Mouse (Mus musculus): ENCODE data around the gene Trpv1. TPM values are rescaled to one million over a fixed set of nuclear protein-coding genes. Genes with fewer than 3 reads are reported as not detected.
A peak's percentile ranks its signal among the peaks of the same experiment; 100 is the strongest.

The Trpv1 gene
- polyA plus RNA-seq, 1 experiment from 2014 or later, result 0.10 TPM

GRCm38 (mm10) chr11:73205194-73205593, 28.9 kb upstream of the Trpv1 start:
- no peak overlapping the region for H3K9ac ChIP-seq
- WGBS, result 70% methylated on average over 7 of the region's 7 CpGs

GRCm38 (mm10) chr11:73207621-73208020, 26.5 kb upstream of the Trpv1 start:
- Histone ChIP-seq H3K27me3 (replicated peaks) (no peaks in the 10 kb centered on the region), H3K9ac (no peak overlapping the region), H3K4me3 (replicated peaks) (no peak overlapping the region), H3K36me3 (no peaks in the 10 kb centered on the region), H3K4me1 (replicated peaks) (no peaks in the 10 kb centered on the region), H3K4me2 (replicated peaks) (no peak overlapping the region), H3K9me3 (no peaks in the 10 kb centered on the region), H3K27ac (no peak overlapping the region)
- WGBS, result 79% methylated on average over 2 of the region's 2 CpGs
- ATAC-seq, result no peak

More at GRCm38 (mm10) chr11:73205194-73205593, 28.9 kb upstream of the Trpv1 start:
- Histone ChIP-seq H3K27me3 (replicated peaks) (no peaks in the 10 kb centered on the region), H3K4me2 (replicated peaks) (no peak overlapping the region), H3K9me3 (no peaks in the 10 kb centered on the region), H3K4me3 (replicated peaks) (no peak overlapping the region), H3K27ac (no peak overlapping the region), H3K4me1 (replicated peaks) (no peaks in the 10 kb centered on the region), H3K36me3 (no peaks in the 10 kb centered on the region)
- ATAC-seq, result no peak

- Histone ChIP-seq H3K4me1 (replicated peaks) (no peaks in the 10 kb centered on the region), H3K36me3 (no peaks in the 10 kb centered on the region), H3K27me3 (replicated peaks) (no peaks in the 10 kb centered on the region), H3K4me3 (replicated peaks) (no peak overlapping the region), H3K9me3 (no peaks in the 10 kb centered on the region), H3K9ac (no peak overlapping the region), H3K4me2 (replicated peaks) (no peak overlapping the region), H3K27ac (no peak overlapping the region)
- no peak for ATAC-seq
- 79% methylated on average over 3 of the region's 3 CpGs for WGBS
Observed at GRCm38 (mm10) chr11:73213956-73214355, 20.1 kb upstream of the Trpv1 start.

- no peak overlapping the region for H3K27ac ChIP-seq
- H3K4me1 ChIP-seq (replicated peaks), result no peaks in the 10 kb centered on the region
- no peak overlapping the region for H3K9ac ChIP-seq
- ATAC-seq, result no peak
- WGBS, result 64% methylated on average over 2 of the region's 2 CpGs
- no peak overlapping the region for H3K4me2 ChIP-seq (replicated peaks)
- H3K9me3 ChIP-seq, result no peaks in the 10 kb centered on the region
- no peak overlapping the region for H3K4me3 ChIP-seq (replicated peaks)
- no peaks in the 10 kb centered on the region for H3K36me3 ChIP-seq
- no peaks in the 10 kb centered on the region for H3K27me3 ChIP-seq (replicated peaks)
Observed at GRCm38 (mm10) chr11:73219671-73220070, 14.4 kb upstream of the Trpv1 start.

GRCm38 (mm10) chr11:73220651-73221050, 13.4 kb upstream of the Trpv1 start:
- H3K9me3 ChIP-seq, result no peaks in the 10 kb centered on the region
- no peak overlapping the region for H3K4me3 ChIP-seq (replicated peaks)
- H3K27ac ChIP-seq, result no peak overlapping the region
- WGBS, result 89% methylated on average over 1 of the region's 1 CpGs
- no peak overlapping the region for H3K4me2 ChIP-seq (replicated peaks)
- ATAC-seq, result no peak
- no peak overlapping the region for H3K9ac ChIP-seq
- no peaks in the 10 kb centered on the region for H3K36me3 ChIP-seq
- no peaks in the 10 kb centered on the region for H3K27me3 ChIP-seq (replicated peaks)
- H3K4me1 ChIP-seq (replicated peaks), result no peaks in the 10 kb centered on the region

GRCm38 (mm10) chr11:73222846-73223245, 11.2 kb upstream of the Trpv1 start:
- no peak overlapping the region for H3K27ac ChIP-seq
- H3K9me3 ChIP-seq, result no peaks in the 10 kb centered on the region
- no peaks in the 10 kb centered on the region for H3K36me3 ChIP-seq
- no peak overlapping the region for H3K4me2 ChIP-seq (replicated peaks)
- H3K4me1 ChIP-seq (replicated peaks), result no peaks in the 10 kb centered on the region
- 27% methylated on average over 5 of the region's 5 CpGs for WGBS
- H3K27me3 ChIP-seq (replicated peaks), result no peaks in the 10 kb centered on the region
- no peak overlapping the region for H3K4me3 ChIP-seq (replicated peaks)
- ATAC-seq, result no peak
- no peak overlapping the region for H3K9ac ChIP-seq

GRCm38 (mm10) chr11:73223966-73224365, 10.1 kb upstream of the Trpv1 start:
- Histone ChIP-seq H3K36me3 (no peaks in the 10 kb centered on the region), H3K27me3 (replicated peaks) (no peaks in the 10 kb centered on the region), H3K4me2 (replicated peaks) (no peak overlapping the region), H3K27ac (no peak overlapping the region), H3K9ac (no peak overlapping the region), H3K4me1 (replicated peaks) (no peaks in the 10 kb centered on the region), H3K4me3 (replicated peaks) (no peak overlapping the region), H3K9me3 (no peaks in the 10 kb centered on the region)
- 0 out of 2 replicates have a peak, but pooled peaks have one; percentile 31 for ATAC-seq
- WGBS, result 77% methylated on average over 2 of the region's 2 CpGs

- whole genome bisulfite sequencing, result 88% methylated on average over 6 of the region's 6 CpGs
- H3K9ac ChIP-seq, result no peak overlapping the region
- H3K4me1 ChIP-seq (replicated peaks), result no peaks in the 10 kb centered on the region
- no peak overlapping the region for H3K4me3 ChIP-seq (replicated peaks)
- no peaks in the 10 kb centered on the region for H3K27me3 ChIP-seq (replicated peaks)
- no peak overlapping the region for H3K27ac ChIP-seq
- no peaks in the 10 kb centered on the region for H3K9me3 ChIP-seq
- ATAC-seq, result no peak
- no peak overlapping the region for H3K4me2 ChIP-seq (replicated peaks)
- H3K36me3 ChIP-seq, result no peaks in the 10 kb centered on the region
Observed at GRCm38 (mm10) chr11:73225856-73226255, 8.2 kb upstream of the Trpv1 start.

- no peaks in the 10 kb centered on the region for H3K9me3 ChIP-seq
- 83% methylated on average over 5 of the region's 5 CpGs for WGBS
- no peak overlapping the region for H3K4me3 ChIP-seq (replicated peaks)
- H3K4me1 ChIP-seq (replicated peaks), result no peaks in the 10 kb centered on the region
- ATAC-seq, result no peak
- no peaks in the 10 kb centered on the region for H3K36me3 ChIP-seq
- no peak overlapping the region for H3K9ac ChIP-seq
- no peak overlapping the region for H3K27ac ChIP-seq
- no peaks in the 10 kb centered on the region for H3K27me3 ChIP-seq (replicated peaks)
- H3K4me2 ChIP-seq (replicated peaks), result no peak overlapping the region
Observed at GRCm38 (mm10) chr11:73228881-73229280, 5.2 kb upstream of the Trpv1 start.

GRCm38 (mm10) chr11:73230081-73230480, 4.0 kb upstream of the Trpv1 start:
- Histone ChIP-seq H3K4me2 (replicated peaks) (no peak overlapping the region), H3K4me3 (replicated peaks) (no peak overlapping the region), H3K36me3 (no peaks in the 10 kb centered on the region), H3K9me3 (no peaks in the 10 kb centered on the region), H3K9ac (no peak overlapping the region), H3K27ac (no peak overlapping the region), H3K4me1 (replicated peaks) (no peaks in the 10 kb centered on the region), H3K27me3 (replicated peaks) (no peaks in the 10 kb centered on the region)
- ATAC-seq, result no peak
- 89% methylated on average over 5 of the region's 5 CpGs for WGBS

- Histone ChIP-seq H3K27me3 (replicated peaks) (no peaks in the 10 kb centered on the region), H3K4me1 (replicated peaks) (peaks cover 4% of the 10 kb centered on the region; the same call in 1 of the 2 replicates), H3K4me3 (replicated peaks) (no peak overlapping the region), H3K9me3 (no peaks in the 10 kb centered on the region), H3K36me3 (no peaks in the 10 kb centered on the region), H3K4me2 (replicated peaks) (no peak overlapping the region), H3K27ac (no peak overlapping the region), H3K9ac (no peak overlapping the region)
- no peak for ATAC-seq
- WGBS, result 64% methylated on average over 2 of the region's 2 CpGs
Observed at GRCm38 (mm10) chr11:73232513-73232912, 1.6 kb upstream of the Trpv1 start.

GRCm38 (mm10) chr11:73235990-73236701, 2.1 kb downstream of the Trpv1 start:
- peak overlapping the region; percentile 79 for H3K27ac ChIP-seq
- no peak overlapping the region for H3K4me3 ChIP-seq (replicated peaks)
- no peaks in the 10 kb centered on the region for H3K36me3 ChIP-seq
- WGBS, result 32% methylated on average over 5 of the region's 5 CpGs
- H3K4me1 ChIP-seq (replicated peaks), result peaks cover 4% of the 10 kb centered on the region; the same call in 1 of the 2 replicates
- H3K9ac ChIP-seq, result no peak overlapping the region
- no peaks in the 10 kb centered on the region for H3K9me3 ChIP-seq
- peak; percentile 55 for ATAC-seq
- H3K4me2 ChIP-seq (replicated peaks), result no peak overlapping the region
- no peaks in the 10 kb centered on the region for H3K27me3 ChIP-seq (replicated peaks)

GRCm38 (mm10) chr11:73236731-73237130, 2.6 kb downstream of the Trpv1 start:
- ATAC-seq, result no peak; the same call in 1 of the 2 replicates
- no peak overlapping the region for H3K27ac ChIP-seq
- WGBS, result 58% methylated on average over 3 of the region's 3 CpGs

More at GRCm38 (mm10) chr11:73236731-73237130, 2.6 kb downstream of the Trpv1 start:
- Histone ChIP-seq H3K4me3 (replicated peaks) (no peak overlapping the region), H3K36me3 (no peaks in the 10 kb centered on the region), H3K9me3 (no peaks in the 10 kb centered on the region), H3K27me3 (replicated peaks) (no peaks in the 10 kb centered on the region), H3K4me1 (replicated peaks) (peaks cover 4% of the 10 kb centered on the region; the same call in 1 of the 2 replicates), H3K9ac (no peak overlapping the region), H3K4me2 (replicated peaks) (no peak overlapping the region)
